Mouse (Mus musculus): ENCODE results near the gene Hdgfl2. TPM values are rescaled to one million over a fixed set of nuclear protein-coding genes. Genes with fewer than 3 reads are reported as not detected.
"Not testable (repeated sequence)": the region's sequence is repeated elsewhere in the genome, so short reads cannot be mapped to it uniquely, and the experiment has no call there.

The Hdgfl2 gene
- total RNA-seq, 2 experiments from 2014 or later, result 109 to 117 TPM

- intact Hi-C loops (cut with DNase I), result no loop called here
Observed at GRCm38 (mm10) chr17:56057381-56058120, 21.9 kb upstream of the Hdgfl2 start.

GRCm38 (mm10) chr17:56062081-56062480 is 17.4 kb upstream of the Hdgfl2 start:
- intact Hi-C loops (cut with DNase I), result no loop called here
- DNase-seq, result no peak

More at GRCm38 (mm10) chr17:56057381-56058120, 21.9 kb upstream of the Hdgfl2 start:
- no peak for DNase-seq

GRCm38 (mm10) chr17:56065715-56066114 is 13.7 kb upstream of the Hdgfl2 start:
- DNase-seq; intact Hi-C loops (cut with DNase I): not testable (repeated sequence)

DNA sequence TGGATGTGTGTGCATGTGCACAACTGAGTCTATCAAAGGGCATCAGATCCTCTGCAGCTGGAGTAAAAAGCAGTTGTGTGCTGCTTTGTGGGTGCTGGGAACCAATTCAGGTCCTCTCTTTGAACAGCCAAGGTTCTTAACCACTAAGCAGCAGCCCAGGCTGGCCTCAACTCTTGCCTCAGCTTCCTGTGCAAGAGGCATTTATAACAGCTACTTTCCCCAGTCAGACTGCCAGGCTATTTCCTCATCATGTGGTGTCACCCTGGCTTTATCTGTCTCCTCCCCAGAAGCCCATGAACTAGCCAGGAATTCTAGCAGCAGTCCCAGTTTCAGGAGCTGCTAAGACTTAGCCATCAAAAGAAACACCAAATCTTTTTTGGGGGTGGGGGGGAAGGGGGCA is 13.0 kb upstream of the Hdgfl2 start:
- intact Hi-C loops (cut with DNase I), result no loop called here
- no peak for DNase-seq

DNA sequence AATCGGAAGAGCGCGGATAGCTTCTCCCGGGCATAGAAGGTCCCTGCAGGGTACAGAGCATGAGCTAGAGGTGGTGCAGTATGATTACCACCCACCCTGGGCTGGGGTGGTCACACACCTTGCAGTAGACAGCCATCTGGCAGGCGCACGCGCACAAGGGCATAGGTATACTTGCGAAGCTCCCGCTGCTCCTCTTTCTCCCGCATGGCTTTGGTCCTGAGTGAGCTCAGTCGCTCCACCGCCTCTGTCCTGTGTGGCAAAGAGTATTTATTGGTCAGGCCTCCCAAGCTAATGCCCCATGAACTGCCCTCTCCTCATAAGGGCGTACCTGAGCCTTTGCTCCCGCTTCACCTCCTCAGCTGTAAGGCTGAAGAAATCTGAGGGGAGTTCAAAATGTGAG is 10.4 kb upstream of the Hdgfl2 start:
- no peak for DNase-seq
- intact Hi-C loops (cut with DNase I), result no loop called here

GRCm38 (mm10) chr17:56071126-56071525 is 8.3 kb upstream of the Hdgfl2 start:
- DNase-seq, result no peak
- intact Hi-C loops (cut with DNase I), result no loop called here

- no peak for DNase-seq
- intact Hi-C loops (cut with DNase I), result no loop called here
Observed at GRCm38 (mm10) chr17:56072243-56072642, 7.2 kb upstream of the Hdgfl2 start.

- peak; percentile 80 for DNase-seq
- intact Hi-C loops (cut with DNase I), result no loop called here
Observed at GRCm38 (mm10) chr17:56074097-56074826, 5.2 kb upstream of the Hdgfl2 start.

- DNase-seq, result peak; percentile 98
- intact Hi-C loops (cut with DNase I), result no loop called here
Observed at GRCm38 (mm10) chr17:56074827-56075208, 4.6 kb upstream of the Hdgfl2 start, which contains the start of gene Ubxn6. TSS of gene Ubxn6 (minus strand) at chr17:56075028.

- intact Hi-C loops (cut with DNase I), result no loop called here
Observed at GRCm38 (mm10) chr17:56077523-56077922, 1.9 kb upstream of the Hdgfl2 start.

GRCm38 (mm10) chr17:56078361-56078760 is 1.1 kb upstream of the Hdgfl2 start:
- intact Hi-C loops (cut with DNase I); DNase-seq: not testable (repeated sequence)

More at GRCm38 (mm10) chr17:56077523-56077922, 1.9 kb upstream of the Hdgfl2 start:
- no peak for DNase-seq

DNA sequence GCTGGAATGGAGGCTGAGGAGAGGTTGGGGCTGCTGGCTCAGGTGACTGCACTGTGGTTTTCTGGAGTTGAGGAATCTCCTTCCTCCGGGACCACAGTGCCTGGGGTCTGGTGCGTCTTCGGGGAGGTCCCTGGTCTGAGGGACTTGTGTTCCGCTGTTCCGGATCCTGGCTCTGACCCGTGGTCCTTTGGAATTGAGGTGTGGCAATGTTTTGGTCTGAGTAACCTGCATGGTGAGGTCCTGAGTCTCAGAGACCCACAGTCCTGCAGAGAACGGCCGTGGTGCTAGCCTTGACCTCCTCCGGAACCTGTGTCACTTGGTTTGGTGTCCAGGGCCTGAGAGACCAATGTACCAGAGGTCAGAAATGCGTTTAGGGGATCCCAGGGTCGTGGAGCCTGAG is 487 bp downstream of the Hdgfl2 start:
- intact Hi-C loops (cut with DNase I), result no loop called here
- no peak for DNase-seq

DNA sequence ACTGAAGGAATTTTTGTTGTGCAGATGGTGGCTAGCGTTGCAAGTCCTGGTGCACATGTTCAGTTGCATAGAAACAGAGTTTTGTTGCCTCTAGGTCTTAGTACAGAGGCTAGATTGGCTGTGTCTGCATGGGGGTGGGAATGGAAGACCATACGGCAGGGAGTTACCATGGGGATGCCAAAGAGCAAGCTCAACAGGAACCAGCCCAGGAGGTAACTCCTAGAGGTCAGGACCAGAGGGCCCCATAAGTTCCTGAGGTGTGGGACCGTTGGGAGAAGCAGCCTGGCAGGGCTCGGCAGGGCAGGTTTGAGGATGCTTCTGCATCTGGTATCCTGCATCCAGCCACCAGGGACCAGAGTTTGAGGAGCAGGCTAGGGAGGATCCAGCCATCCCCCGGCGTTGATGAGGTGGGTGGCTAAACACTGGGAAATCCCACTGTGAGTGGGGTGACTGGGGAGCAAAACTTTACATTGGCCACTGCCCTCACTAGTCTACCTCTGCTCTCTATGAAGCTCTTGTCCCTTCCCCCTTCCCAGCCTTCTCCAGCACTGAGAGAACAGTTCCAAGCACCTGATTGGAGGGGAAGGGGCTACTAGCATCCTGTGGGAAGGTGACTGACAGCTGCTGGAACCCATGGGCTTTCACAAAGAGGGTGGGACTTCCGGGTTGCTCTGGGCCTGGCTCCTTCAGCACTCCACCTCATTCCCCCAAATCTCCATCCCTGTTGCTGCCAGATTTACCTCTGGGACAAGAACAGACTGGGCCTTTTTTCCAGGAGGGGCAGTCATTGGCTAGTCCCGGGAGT is 1.5 kb downstream of the Hdgfl2 start:
- intact Hi-C loops (cut with DNase I), result no loop called here

DNA sequence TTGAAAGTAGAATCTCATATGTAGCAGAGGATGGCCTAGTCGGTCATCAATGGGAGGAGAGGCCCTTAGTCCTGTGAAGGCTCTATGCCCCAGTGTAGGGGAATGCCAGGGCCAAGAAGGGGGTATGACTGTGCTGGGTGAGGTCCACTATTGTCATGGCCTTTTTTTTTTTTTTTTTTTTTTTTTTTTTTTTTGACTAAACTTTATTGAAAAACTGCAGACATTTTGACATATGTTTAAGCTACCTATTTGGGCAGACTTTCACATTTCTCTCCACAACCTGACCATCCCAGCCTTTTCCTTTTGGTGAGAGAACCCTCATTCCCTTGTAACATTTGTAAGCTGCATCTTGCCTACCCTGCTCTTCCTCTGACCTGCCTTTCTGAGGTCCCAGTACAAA is 12.9 kb downstream of the Hdgfl2 start:
- no peak for DNase-seq
- intact Hi-C loops (cut with DNase I), result no loop called here

More for the DNA sequence above, 1.5 kb downstream of the Hdgfl2 start:
- DNase-seq, result peak; percentile 61

DNA sequence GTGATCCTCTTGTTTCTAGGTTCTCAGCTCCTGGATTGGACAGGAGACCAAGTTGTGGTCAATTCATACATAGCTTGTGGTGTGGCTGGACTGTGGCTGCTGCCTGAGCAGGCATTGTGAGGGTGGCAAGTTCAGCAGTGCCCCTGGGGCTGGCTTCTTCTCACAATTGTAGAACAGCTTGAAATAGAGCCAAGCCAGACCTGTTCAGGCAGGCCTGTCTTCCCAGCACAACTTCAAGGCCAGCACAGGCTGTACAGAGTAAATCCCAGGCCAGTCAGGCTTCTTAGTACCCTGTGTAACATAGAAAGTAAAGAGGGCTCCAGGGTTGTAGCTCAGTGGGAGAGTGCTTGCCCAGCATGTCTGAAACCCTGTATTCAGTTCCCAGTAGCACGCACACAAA is 13.4 kb downstream of the Hdgfl2 start:
- intact Hi-C loops (cut with DNase I), result no loop called here
- no peak for DNase-seq

DNA sequence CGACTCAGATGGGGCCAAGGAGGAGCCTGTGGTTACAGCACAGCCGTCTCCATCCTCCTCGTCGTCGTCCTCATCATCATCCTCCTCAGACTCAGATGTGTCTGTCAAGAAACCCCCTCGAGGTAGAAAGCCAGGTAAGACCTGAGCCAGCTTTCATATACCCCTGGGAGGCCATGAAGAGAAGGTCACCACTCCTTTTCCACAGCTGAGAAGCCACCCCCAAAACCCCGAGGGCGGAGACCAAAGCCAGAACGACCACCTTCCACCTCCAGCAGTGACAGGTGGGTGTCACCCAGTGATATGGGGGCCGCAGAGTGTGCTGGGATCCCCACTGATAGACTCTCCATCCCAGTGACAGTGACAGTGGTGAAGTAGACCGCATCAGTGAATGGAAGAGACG is 17.4 kb downstream of the Hdgfl2 start:
- DNase-seq, result no peak
- intact Hi-C loops (cut with DNase I), result no loop called here

GRCm38 (mm10) chr17:56098180-56098579 is 18.7 kb downstream of the Hdgfl2 start:
- intact Hi-C loops (cut with DNase I), result no loop called here
- DNase-seq, result no peak

GRCm38 (mm10) chr17:56098711-56099572 is 19.5 kb downstream of the Hdgfl2 start:
- intact Hi-C loops (cut with DNase I), result no loop called here
- DNase-seq, result no peak

DNA sequence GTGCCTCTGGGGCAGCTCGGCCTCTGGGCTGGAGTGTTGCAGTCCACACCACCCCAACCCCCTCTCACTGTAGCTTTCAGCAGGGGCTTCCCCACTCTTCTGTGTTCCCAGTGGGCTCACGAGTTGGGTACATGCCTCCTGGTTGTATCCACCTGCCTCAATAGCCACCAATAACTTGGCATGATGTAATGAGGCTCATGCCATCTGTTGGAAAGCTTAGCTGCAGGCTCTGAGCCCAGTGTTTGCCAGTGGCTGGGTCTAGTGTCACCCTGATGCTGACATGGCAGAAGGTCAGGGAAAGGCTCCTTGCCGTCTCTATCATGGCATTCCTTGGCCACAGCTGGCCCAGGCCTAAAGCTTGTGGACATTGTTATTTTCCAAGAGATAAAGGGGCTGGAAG is 21.4 kb downstream of the Hdgfl2 start:
- no peak for DNase-seq
- intact Hi-C loops (cut with DNase I), result no loop called here

GRCm38 (mm10) chr17:56102158-56102557 is 22.7 kb downstream of the Hdgfl2 start:
- DNase-seq, result no peak
- intact Hi-C loops (cut with DNase I), result no loop called here
